Mouse (Mus musculus): ENCODE measurements at regions not wholly inside any gene's neighbourhood (a gene's known extent, or its start where the extent isn't known, plus 50 kb on each side); places are given as distances from the start of the nearest gene placed in this dataset.
A peak's percentile ranks its signal among the peaks of the same experiment; 100 is the strongest.
"Not testable (repeated sequence)": the region's sequence is repeated elsewhere in the genome, so short reads cannot be mapped to it uniquely, and the experiment has no call there.

DNA sequence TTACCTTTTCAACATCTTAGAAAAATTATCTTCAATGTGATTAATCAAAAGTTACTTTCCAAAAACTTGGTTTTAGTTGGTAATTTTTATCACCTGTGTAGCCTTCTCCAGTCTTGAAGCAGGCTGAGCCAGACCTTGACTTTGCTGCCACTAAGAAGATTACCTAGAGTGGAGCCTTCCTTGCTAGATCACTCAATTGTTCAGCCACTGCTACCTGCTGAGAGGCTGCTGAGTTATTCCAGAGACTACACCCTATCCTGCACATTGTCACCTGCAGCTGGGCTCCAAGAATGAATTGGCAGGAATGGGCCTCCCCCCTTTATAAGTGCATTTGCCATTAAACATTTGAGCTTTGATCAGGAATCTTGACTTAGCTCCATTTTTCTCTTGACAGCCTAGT, 360.4 kb downstream of the Trib2 start:
- not testable (repeated sequence) for H3K4me2 ChIP-seq; ATAC-seq (replicated peaks); H3K9me3 ChIP-seq; H3K4me1 ChIP-seq; H3K36me3 ChIP-seq (replicated peaks); H3K27me3 ChIP-seq (replicated peaks); H3K9ac ChIP-seq; H3K27ac ChIP-seq; H3K4me3 ChIP-seq

DNA sequence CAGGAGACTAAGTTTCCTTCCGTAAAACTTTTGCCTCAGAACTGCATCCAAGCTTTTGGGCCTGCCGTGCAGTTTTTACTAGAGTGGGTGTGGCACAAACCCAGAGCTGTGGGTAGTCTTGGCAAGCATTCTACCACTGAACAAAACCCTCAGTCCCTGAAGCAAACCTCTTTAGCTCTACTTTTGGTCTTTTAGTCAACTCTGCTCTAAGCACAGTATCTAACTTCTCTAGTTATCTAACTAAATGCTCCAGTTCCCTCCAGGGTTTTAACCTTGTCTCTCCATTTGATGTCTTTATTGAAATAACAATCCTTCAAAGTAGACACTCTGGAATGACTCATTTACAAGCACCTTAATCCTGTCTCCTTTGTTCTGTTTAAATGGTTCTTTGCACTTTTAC, 361.0 kb downstream of the Trib2 start:
- 88% methylated on average over 2 of the region's 2 CpGs for WGBS
- Histone ChIP-seq H3K4me3 (no peak overlapping the region), H3K4me2 (no peak overlapping the region), H3K9me3 (no peaks in the 10 kb centered on the region), H3K36me3 (replicated peaks) (no peaks in the 10 kb centered on the region), H3K27me3 (replicated peaks) (no peaks in the 10 kb centered on the region), H3K27ac (no peak overlapping the region), H3K9ac (no peak overlapping the region), H3K4me1 (no peaks in the 10 kb centered on the region)
- no peak for ATAC-seq (replicated peaks)

DNA sequence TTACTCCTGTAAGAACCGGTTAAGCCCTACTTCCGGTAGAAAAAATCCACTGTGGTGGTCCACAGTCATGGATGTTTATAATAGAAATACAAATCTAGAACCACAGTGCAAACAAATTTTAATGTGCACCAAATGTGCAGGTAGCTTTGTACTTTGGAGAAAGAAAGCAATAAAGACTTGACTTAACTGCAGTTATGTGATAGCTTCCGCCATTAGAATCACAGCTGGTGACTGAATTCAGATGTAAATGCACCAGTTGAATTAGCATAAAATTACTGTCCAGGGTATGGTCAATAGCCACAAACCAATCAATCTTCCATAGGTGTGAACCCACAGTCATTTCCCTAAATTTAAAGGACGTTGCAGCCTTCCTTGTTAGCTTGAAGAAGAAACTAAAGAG, 367.2 kb downstream of the Trib2 start:
- Histone ChIP-seq H3K27ac (no peak overlapping the region), H3K4me2 (no peak overlapping the region), H3K9ac (no peak overlapping the region), H3K27me3 (replicated peaks) (no peaks in the 10 kb centered on the region), H3K36me3 (replicated peaks) (no peaks in the 10 kb centered on the region), H3K4me1 (no peaks in the 10 kb centered on the region), H3K9me3 (no peaks in the 10 kb centered on the region), H3K4me3 (no peak overlapping the region)
- WGBS: 76% methylated on average over 4 of the region's 4 CpGs
- ATAC-seq (replicated peaks): no peak

DNA sequence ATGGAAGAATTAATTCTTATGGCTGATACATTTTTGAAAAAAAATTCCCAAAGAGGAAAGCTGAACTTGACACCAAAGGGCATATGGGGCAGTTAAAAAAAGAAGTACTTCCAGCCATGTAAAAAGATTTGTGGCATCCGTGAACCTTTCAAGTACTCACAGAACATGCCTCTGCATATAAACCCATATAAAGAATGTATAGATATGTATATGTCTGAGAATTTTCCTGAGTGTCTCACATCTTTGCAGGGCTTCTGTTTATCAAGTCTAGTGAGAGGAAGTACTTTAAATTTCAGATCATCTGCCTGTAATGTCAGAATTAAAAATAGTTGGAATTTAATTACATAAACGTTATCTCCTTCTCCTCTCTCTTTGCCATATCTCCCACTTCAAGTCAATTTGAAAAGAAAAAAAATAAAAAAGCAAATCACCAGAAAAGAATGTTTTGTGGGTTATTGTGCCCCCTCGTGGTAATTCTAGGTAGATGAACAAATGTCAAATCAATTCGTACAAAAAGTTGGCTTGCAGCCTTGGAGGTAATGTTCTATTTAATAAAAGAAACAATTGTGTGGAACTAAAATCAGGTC, 400.4 kb downstream of the Trib2 start:
- Histone ChIP-seq H3K36me3 (replicated peaks) (no peaks in the 10 kb centered on the region), H3K4me3 (no peak overlapping the region), H3K4me2 (no peak overlapping the region), H3K9ac (no peak overlapping the region), H3K9me3 (no peaks in the 10 kb centered on the region), H3K27ac (no peak overlapping the region), H3K27me3 (replicated peaks) (no peaks in the 10 kb centered on the region), H3K4me1 (no peaks in the 10 kb centered on the region)
- ATAC-seq (replicated peaks): 0 out of 2 replicates have a peak, but pooled peaks have one; percentile 42
- 14% methylated on average over 4 of the region's 4 CpGs for WGBS

DNA sequence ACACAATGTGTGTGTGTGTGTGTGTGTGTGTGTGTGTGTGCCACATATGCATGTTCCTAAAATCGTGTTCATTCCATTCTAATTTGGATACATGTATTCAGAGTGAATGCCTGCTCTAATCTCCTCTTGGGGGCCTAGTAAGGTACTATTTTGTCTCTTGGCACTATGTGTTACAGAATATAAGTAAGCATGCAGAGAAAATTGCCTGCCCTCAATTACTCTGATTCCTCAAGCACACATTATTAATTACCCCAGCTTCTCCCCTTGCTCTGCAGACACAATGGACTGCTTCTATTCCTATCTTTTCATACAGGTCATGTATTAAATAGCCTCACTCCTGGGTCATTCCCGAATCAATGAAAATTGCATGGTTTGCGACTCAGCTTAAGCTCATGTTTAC, 406.3 kb downstream of the Trib2 start:
- H3K4me1 ChIP-seq: peaks cover 4% of the 10 kb centered on the region
- no peaks in the 10 kb centered on the region for H3K36me3 ChIP-seq (replicated peaks)
- ATAC-seq (replicated peaks): peak; percentile 71
- H3K27ac ChIP-seq: no peak overlapping the region
- no peaks in the 10 kb centered on the region for H3K27me3 ChIP-seq (replicated peaks)
- no peaks in the 10 kb centered on the region for H3K9me3 ChIP-seq
- no peak overlapping the region for H3K4me2 ChIP-seq
- H3K9ac ChIP-seq: no peak overlapping the region
- no peak overlapping the region for H3K4me3 ChIP-seq
- WGBS: 26% methylated on average over 3 of the region's 3 CpGs

DNA sequence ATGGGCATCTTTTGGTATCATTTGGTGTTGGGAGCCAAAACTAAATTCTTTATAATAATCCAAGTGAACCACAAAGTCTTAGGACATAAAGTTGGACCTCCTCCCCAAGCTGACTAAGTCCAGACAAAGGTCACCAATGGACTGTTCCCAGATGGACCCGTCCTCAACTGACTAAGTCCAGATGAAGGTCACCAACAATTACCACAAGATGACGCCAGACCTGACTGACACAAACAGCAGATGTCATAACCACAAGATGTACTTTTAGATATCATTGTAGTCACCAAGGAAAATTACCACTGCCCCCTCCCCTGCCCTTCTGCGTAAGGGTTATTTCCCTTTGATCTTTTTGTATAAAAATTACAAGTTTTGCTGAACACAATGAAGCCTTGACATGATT, 409.1 kb downstream of the Trib2 start:
- not testable (repeated sequence) for H3K4me2 ChIP-seq; H3K27me3 ChIP-seq (replicated peaks); ATAC-seq (replicated peaks); H3K9me3 ChIP-seq; H3K4me1 ChIP-seq; H3K36me3 ChIP-seq (replicated peaks); H3K27ac ChIP-seq; H3K9ac ChIP-seq; H3K4me3 ChIP-seq
- 90% methylated on average over 3 of the region's 3 CpGs for WGBS

DNA sequence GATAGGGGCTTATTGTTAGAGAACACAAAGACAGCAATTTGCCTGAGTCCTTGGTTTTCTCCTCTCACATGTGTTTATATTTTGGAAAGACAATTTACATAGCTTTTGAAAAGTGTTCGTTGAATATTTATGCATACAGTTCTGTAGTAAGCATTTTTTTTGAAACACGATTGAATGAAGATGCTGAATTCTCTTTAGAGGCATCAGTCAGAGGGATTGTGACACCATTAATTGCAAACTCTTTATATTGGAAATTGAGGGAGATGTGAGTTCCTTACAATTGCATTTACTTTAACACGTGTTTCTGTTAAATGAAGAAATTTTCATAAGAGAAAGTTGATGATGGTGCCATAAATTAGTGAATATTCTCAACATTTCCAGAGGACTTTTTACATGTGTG, 424.1 kb downstream of the Trib2 start:
- WGBS: 72% methylated on average over 3 of the region's 3 CpGs

DNA sequence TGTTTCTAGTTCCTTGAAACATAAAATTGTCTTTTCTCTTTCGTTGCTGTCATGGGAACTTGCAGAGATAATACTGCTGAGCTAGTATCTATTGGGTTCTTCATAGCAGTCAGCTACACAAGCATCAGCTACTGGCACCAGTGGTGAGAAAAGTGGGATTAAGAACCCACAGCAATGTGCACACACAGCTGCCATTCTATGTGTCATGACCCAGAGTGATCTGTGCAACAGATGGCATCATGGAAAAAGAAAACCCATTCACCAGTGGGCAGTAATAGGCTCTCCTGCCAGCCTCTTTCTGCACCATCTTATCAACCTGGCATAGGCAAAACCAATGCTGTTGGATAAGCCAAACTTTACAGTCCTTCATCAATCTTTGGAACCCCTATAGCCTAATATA, 428.1 kb downstream of the Trib2 start:
- 76% methylated on average over 1 of the region's 1 CpGs for WGBS

More for the DNA sequence above, 424.1 kb downstream of the Trib2 start:
- Histone ChIP-seq H3K9ac (no peak overlapping the region), H3K4me3 (no peak overlapping the region), H3K4me2 (no peak overlapping the region), H3K36me3 (replicated peaks) (no peaks in the 10 kb centered on the region), H3K9me3 (no peaks in the 10 kb centered on the region), H3K4me1 (no peaks in the 10 kb centered on the region), H3K27me3 (replicated peaks) (no peaks in the 10 kb centered on the region), H3K27ac (no peak overlapping the region)
- ATAC-seq (replicated peaks): no peak

DNA sequence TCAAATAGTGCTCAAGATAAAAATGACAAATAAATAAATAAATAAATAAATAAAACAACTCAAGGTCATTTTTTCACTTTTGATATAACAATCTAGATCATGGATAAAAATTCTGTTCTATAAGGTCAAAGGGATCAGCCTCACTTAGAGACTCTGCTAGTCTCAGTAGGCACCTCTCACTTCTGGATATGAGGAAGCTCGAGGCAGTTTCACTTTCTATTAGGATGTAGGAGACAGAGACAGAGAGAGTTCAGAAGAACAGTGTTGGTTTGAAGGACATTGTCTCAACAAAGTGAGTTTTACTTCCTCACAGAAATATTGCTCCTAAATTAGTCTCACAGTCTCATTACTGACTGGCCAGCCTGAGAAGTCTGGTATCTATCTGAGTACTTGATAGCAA, 458.9 kb downstream of the Trib2 start:
- no peak overlapping the region for H3K4me2 ChIP-seq
- no peak overlapping the region for H3K27ac ChIP-seq
- no peak overlapping the region for H3K9ac ChIP-seq
- no peaks in the 10 kb centered on the region for H3K36me3 ChIP-seq (replicated peaks)
- ATAC-seq (replicated peaks): no peak
- no peaks in the 10 kb centered on the region for H3K4me1 ChIP-seq
- H3K27me3 ChIP-seq (replicated peaks): no peaks in the 10 kb centered on the region
- H3K9me3 ChIP-seq: no peaks in the 10 kb centered on the region
- no peak overlapping the region for H3K4me3 ChIP-seq
- 82% methylated on average over 1 of the region's 1 CpGs for WGBS

More for the DNA sequence above, 428.1 kb downstream of the Trib2 start:
- H3K4me1 ChIP-seq: no peaks in the 10 kb centered on the region
- no peak overlapping the region for H3K4me2 ChIP-seq
- no peaks in the 10 kb centered on the region for H3K9me3 ChIP-seq
- H3K9ac ChIP-seq: no peak overlapping the region
- no peak overlapping the region for H3K4me3 ChIP-seq
- H3K27ac ChIP-seq: no peak overlapping the region
- ATAC-seq (replicated peaks): no peak
- no peaks in the 10 kb centered on the region for H3K36me3 ChIP-seq (replicated peaks)
- H3K27me3 ChIP-seq (replicated peaks): no peaks in the 10 kb centered on the region

DNA sequence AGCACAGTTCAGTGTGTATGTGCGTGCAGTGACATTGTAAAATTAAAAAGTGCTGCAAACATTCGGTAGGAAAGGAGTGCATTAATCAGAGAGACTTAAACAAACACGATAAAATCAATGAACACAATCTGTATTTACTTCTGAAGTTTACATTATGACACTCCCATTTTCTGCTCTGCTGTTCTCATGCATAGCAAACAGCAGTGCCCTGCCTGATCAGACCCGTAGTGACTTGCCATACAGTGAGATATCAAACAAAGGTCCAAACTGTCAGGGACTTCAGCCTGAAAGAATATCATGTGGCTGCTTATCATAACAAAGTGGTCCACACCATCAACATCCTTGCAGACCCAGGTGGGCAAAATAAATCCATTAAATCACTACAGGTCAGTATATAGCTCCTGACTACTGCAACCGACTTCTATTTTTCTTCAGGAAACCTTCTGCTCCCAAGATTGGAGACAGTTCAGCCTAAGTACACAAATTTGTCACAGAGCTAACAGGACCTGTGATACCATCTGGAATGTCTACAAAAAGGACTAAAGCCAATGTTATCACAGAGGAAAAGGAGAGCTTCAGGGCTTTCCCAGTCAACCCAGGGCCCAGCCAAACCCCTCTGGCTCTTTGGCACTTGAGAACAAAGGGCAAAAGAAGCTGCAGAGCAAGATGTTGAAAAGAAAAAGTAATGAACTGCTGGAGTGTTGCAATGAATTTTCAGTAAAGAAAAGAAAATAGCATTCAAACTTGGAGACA, 495.8 kb downstream of the Trib2 start:
- no peak for ATAC-seq (replicated peaks)
- Histone ChIP-seq H3K4me3 (no peak overlapping the region), H3K4me1 (no peaks in the 10 kb centered on the region; the same call in 1 of the 2 replicates), H3K4me2 (no peak overlapping the region), H3K36me3 (replicated peaks) (no peaks in the 10 kb centered on the region), H3K27me3 (replicated peaks) (no peaks in the 10 kb centered on the region), H3K27ac (no peak overlapping the region), H3K9ac (no peak overlapping the region), H3K9me3 (no peaks in the 10 kb centered on the region)
- WGBS: 66% methylated on average over 5 of the region's 5 CpGs

DNA sequence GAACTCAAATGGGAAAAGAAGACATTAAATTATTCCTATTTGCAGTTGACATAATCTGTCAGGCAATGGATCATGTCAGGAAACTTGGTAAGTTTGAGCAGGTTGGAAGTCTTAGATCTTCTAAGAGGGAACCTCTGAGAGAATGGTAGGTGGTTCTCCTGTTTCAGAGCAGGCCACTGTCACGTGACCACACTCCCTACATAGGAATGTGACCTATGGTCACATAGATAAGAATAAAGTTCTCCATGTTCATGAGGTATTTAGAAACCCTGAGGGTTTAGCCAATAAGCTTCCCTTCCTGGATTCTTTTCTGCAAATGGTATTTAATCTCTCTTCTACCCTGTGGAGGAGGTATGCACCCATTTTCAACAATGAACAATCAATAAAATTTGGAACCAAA, 497.1 kb downstream of the Trib2 start:
- H3K4me1 ChIP-seq: no peaks in the 10 kb centered on the region; the same call in 1 of the 2 replicates
- 78% methylated on average over 1 of the region's 1 CpGs for WGBS
- no peaks in the 10 kb centered on the region for H3K36me3 ChIP-seq (replicated peaks)
- no peak overlapping the region for H3K27ac ChIP-seq
- H3K27me3 ChIP-seq (replicated peaks): no peaks in the 10 kb centered on the region
- no peak overlapping the region for H3K9ac ChIP-seq
- no peak overlapping the region for H3K4me2 ChIP-seq
- no peak for ATAC-seq (replicated peaks)
- no peak overlapping the region for H3K4me3 ChIP-seq
- H3K9me3 ChIP-seq: no peaks in the 10 kb centered on the region

DNA sequence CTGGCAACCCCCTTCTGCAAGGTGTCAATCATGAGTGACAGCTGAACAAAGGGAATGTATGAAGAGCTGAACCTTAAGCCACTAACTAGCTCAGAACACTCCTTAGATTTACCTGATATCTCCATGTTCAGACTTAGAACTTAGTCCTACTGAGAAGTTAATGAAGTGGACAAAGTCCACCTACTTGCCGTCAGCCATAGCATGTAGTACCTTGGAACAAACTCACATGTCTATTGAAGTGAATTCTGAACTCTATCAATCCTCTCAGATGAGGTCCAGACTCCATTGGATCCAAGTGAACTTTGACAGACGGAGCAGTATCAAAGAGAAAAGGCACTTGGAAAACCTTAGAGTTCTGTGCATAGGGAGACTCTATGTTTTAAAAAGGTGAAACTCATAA, 521.8 kb downstream of the Trib2 start:
- no peak for ATAC-seq (replicated peaks)
- no peaks in the 10 kb centered on the region for H3K4me1 ChIP-seq
- no peak overlapping the region for H3K9ac ChIP-seq
- H3K4me2 ChIP-seq: no peak overlapping the region
- H3K27ac ChIP-seq: no peak overlapping the region
- 89% methylated on average over 2 of the region's 2 CpGs for WGBS
- H3K27me3 ChIP-seq (replicated peaks): no peaks in the 10 kb centered on the region
- H3K4me3 ChIP-seq: no peak overlapping the region
- H3K9me3 ChIP-seq: no peaks in the 10 kb centered on the region
- H3K36me3 ChIP-seq (replicated peaks): no peaks in the 10 kb centered on the region

DNA sequence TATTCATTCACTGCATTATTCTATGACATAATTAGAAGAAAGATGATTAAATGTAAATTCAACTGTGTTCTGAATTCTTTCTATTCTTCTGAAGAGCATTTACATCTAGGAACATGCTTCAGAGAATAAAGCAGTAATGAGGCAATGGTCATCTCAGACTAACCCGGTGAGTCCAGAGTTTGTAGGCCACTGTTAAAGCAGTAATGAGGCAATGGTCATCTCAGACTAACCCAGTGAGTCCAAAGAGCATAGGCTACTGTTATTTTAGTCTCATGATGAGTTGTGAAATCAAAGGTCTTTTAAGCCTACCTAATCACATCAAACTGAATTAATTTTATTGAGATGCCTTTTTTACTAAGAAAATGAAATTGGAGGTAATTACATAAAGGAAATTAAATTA, 554.6 kb downstream of the Trib2 start:
- Histone ChIP-seq H3K9me3 (no peaks in the 10 kb centered on the region), H3K4me3 (no peak overlapping the region), H3K4me1 (no peaks in the 10 kb centered on the region), H3K27ac (no peak overlapping the region), H3K27me3 (replicated peaks) (no peaks in the 10 kb centered on the region), H3K4me2 (no peak overlapping the region), H3K36me3 (replicated peaks) (no peaks in the 10 kb centered on the region), H3K9ac (no peak overlapping the region)
- no peak for ATAC-seq (replicated peaks)
- WGBS: 91% methylated on average over 1 of the region's 1 CpGs

Data from midbrain, embryonic 15.5 days (tissue).